ENCODE assay signal across 18 mouse cellular contexts in the genomic region with DNA sequence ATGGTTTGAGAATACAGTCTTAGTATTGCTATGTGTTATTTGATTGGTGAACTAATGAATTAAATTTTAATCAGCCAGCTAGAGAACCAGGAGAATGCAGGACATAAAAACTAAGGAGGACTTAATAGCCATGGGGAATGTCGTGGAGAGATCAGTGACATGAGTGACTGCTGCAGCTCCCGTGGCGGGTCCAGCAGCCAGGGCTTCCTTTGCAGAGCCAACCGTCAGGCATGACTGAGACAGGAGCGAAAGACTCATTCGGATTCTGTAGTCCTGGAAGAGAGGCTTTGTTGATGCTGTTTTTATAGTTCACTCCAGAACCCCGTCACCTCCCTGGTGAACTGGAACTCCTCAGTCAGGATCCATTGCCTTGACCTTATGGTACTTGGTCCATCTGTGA.
"Had no signal": no experiment of that assay in that cellular context is flagged by ENCODE, and none has a peak within 500 bp of the region (broad histone marks: within the 10 kb centered on the region; RNA-seq: fewer than 3 reads in every experiment).

No protein-coding gene starts in this region.

- DNase-seq: lung, embryonic 14.5 days; lung, postnatal 10 days; lung, postnatal 4 days; midbrain, embryonic 14.5 days; retina, postnatal 1 day; right cerebral cortex, adult 18-20 months; right cerebral cortex, postnatal 25 days; right cerebral cortex, postnatal 4 days; spleen, adult 18-20 months; thymus, adult 18-20 months; thymus, postnatal 14 days; thymus, postnatal 36 days had no signal

- H3K4me2 ChIP-seq: lung, embryonic 14.5 days; midbrain, embryonic 12.5 days; neural tube, embryonic 13.5 days; neural tube, embryonic 15.5 days had no signal

- H3K27me3 ChIP-seq: midbrain, embryonic 12.5 days; neural tube, embryonic 13.5 days; neural tube, embryonic 15.5 days had no signal

- H3K9me3 ChIP-seq: midbrain, embryonic 10.5 days; midbrain, embryonic 12.5 days; neural tube, embryonic 13.5 days; neural tube, embryonic 15.5 days had no signal

- H3K36me3 ChIP-seq: midbrain, embryonic 12.5 days; neural tube, embryonic 13.5 days; neural tube, embryonic 15.5 days had no signal

- H3K27ac ChIP-seq: midbrain, embryonic 10.5 days; midbrain, embryonic 12.5 days; neural tube, embryonic 13.5 days; neural tube, embryonic 15.5 days had no signal

- ATAC-seq: midbrain, embryonic 16.5 days had no signal

- H3K4me3 ChIP-seq: midbrain, embryonic 10.5 days; midbrain, embryonic 12.5 days; myocyte; neural tube, embryonic 13.5 days; neural tube, embryonic 15.5 days had no signal

- H3K9ac ChIP-seq: lung, embryonic 14.5 days; midbrain, embryonic 12.5 days; neural tube, embryonic 13.5 days; neural tube, embryonic 15.5 days had no signal
